Mouse (Mus musculus) heart, embryonic 15.5 days (tissue): ENCODE measurements around the gene Mamdc4. TPM values are rescaled to one million over a fixed set of nuclear protein-coding genes. Genes with fewer than 3 reads are reported as not detected.

Source experiments
- ATAC-seq: fragments of 200-750 bp; cut with Nextera tagmentation; replicated peaks from 2 replicates; pipeline ENCODE4 v1.8.0; 2017; ENCODE audit warnings: low read depth, moderate TSS enrichment; ENCODE audit not compliant: insufficient number of reproducible peaks, insufficient read depth, low FRiP score
- H3K27ac ChIP-seq: fragments of 300-500 bp; sonication (generic); 2 replicates; pipeline ENCODE4 v1.5.1; 2015; ENCODE audit warnings: mild to moderate bottlenecking, inconsistent platforms
- H3K27me3 ChIP-seq: fragments of 300-500 bp; sonication (generic); 2 replicates; pipeline ENCODE4 v1.6.1; 2015; ENCODE audit warnings: inconsistent platforms
- H3K36me3 ChIP-seq: fragments of 300-500 bp; sonication (generic); 2 replicates; pipeline ENCODE4 v1.6.1; 2015; ENCODE audit warnings: mild to moderate bottlenecking, inconsistent platforms
- H3K4me1 ChIP-seq: fragments of 300-500 bp; sonication (generic); replicated peaks from 2 replicates; pipeline ENCODE4 v1.6.1; 2015; ENCODE audit warnings: inconsistent platforms
- H3K4me2 ChIP-seq: fragments of 300-500 bp; sonication (generic); 2 replicates; pipeline ENCODE4 v1.6.1; 2015; ENCODE audit warnings: inconsistent platforms, mild to moderate bottlenecking, moderate library complexity
- H3K4me3 ChIP-seq: fragments of 300-500 bp; sonication (generic); 2 replicates; pipeline ENCODE4 v1.5.1; 2015; ENCODE audit warnings: mild to moderate bottlenecking, inconsistent platforms
- H3K9ac ChIP-seq: fragments of 300-500 bp; sonication (generic); 2 replicates; pipeline ENCODE4 v1.6.1; 2015; ENCODE audit warnings: mild to moderate bottlenecking, inconsistent platforms
- H3K9me3 ChIP-seq: fragments of 300-500 bp; sonication (generic); replicated peaks from 2 replicates; pipeline ENCODE4 v1.6.1; 2016; ENCODE audit warnings: inconsistent platforms
- WGBS: fragments of 180-500 bp; shearing (Covaris S2); methylation state at CpG from one replicate; pipeline ENCODE4 v1.1.7; 2015; ENCODE audit warnings: mixed read lengths; 5-methylcytosine and 5-hydroxymethylcytosine counted together
- polyA plus RNA-seq: library from polyadenylated mRNA; unstranded; fragments of >200 nt; fragmentation: Nextera tagmentation; extraction: Ambion mirVana; gene quantifications from 2 replicates; pipeline ENCODE4 v1.2.1, GENCODE M21; 2015

The Mamdc4 gene
- polyA plus RNA-seq, 1 experiment from 2014 or later, result 3.4 TPM

DNA sequence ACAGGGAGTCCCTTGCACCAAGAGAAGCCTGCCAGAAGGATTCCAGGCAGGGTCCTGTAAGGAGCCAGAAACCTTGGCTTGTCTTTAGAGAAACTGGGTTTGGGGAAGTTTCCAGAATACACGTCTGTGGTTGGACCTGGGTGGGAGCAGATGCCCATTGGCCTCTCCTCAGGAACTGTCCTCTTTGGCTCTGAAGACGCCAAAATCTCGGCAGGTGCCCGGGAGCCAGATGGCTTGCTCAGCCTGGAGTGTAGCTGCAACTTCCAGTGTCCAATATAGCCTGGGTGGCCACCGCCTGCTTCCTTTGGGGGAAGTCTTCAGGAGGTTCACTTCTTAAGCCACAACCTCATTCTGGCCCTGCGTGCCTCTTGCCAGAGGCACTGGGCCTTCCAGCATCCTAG is 7.3 kb upstream of the Mamdc4 start:
- WGBS, result 26% methylated on average over 6 of the region's 6 CpGs
- Histone ChIP-seq H3K9me3 (no peaks in the 10 kb centered on the region), H3K4me3 (no peak overlapping the region), H3K27ac (no peak overlapping the region), H3K9ac (no peak overlapping the region), H3K27me3 (peaks cover 45% of the 10 kb centered on the region), H3K4me1 (peaks cover 60% of the 10 kb centered on the region), H3K4me2 (peak overlapping the region; percentile 76), H3K36me3 (peaks cover 21% of the 10 kb centered on the region)
- ATAC-seq, result no peak

DNA sequence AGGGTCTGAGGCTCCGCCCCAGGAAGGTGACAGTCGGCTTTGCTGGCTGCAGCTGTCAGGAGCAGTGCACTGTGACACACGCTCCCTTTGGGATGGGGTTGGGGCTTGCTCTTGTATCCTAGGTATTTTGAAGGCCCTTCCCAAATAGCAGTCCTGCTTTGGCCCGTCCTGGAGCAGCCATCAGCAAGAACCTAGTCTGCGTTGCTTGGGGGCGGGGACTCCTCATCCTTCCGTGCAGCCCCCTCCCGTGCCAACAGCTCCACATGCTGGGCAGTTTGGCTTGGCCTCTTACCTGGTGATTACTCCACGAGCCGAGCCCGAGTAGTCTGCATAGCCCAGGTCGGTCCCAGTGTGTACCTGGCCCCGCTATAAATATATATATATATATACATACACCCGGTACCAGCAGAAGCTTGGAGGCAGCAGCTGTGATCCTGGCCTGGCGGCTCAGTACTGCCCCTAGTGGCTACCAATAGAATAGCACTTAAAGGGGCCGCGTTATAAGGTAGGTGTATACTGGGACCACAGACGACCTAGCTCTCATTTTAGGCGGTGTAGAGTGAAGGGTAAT is 6.7 kb upstream of the Mamdc4 start, which contains the start of gene Ajm1:
TSS of gene Ajm1 (minus strand) at position 464 of the 571 bp plus-strand sequence.
- Histone ChIP-seq H3K36me3 (peaks cover 17% of the 10 kb centered on the region), H3K27me3 (peaks cover 50% of the 10 kb centered on the region), H3K4me3 (peak within 1 kb of the TSS; percentile 46), H3K9me3 (no peaks in the 10 kb centered on the region), H3K9ac (0 out of 2 replicates have a peak within 1 kb of the TSS, but pooled peaks have one; percentile 34), H3K4me1 (peaks cover 56% of the 10 kb centered on the region), H3K4me2 (peak within 1 kb of the TSS; percentile 76), H3K27ac (no peak within 1 kb of the TSS)
- WGBS, result 5% methylated on average over 19 of the region's 19 CpGs
- peak; percentile 70 for ATAC-seq

- no peak for ATAC-seq
- Histone ChIP-seq H3K36me3 (peaks cover 17% of the 10 kb centered on the region), H3K4me3 (no peak overlapping the region), H3K27ac (no peak overlapping the region), H3K4me1 (peaks cover 62% of the 10 kb centered on the region), H3K9me3 (no peaks in the 10 kb centered on the region), H3K4me2 (no peak overlapping the region; the same call in 1 of the 2 replicates), H3K9ac (no peak overlapping the region), H3K27me3 (peaks cover 55% of the 10 kb centered on the region)
- WGBS, result 40% methylated on average over 6 of the region's 6 CpGs
Observed at GRCm38 (mm10) chr2:25580621-25581101, 6.0 kb upstream of the Mamdc4 start.

DNA sequence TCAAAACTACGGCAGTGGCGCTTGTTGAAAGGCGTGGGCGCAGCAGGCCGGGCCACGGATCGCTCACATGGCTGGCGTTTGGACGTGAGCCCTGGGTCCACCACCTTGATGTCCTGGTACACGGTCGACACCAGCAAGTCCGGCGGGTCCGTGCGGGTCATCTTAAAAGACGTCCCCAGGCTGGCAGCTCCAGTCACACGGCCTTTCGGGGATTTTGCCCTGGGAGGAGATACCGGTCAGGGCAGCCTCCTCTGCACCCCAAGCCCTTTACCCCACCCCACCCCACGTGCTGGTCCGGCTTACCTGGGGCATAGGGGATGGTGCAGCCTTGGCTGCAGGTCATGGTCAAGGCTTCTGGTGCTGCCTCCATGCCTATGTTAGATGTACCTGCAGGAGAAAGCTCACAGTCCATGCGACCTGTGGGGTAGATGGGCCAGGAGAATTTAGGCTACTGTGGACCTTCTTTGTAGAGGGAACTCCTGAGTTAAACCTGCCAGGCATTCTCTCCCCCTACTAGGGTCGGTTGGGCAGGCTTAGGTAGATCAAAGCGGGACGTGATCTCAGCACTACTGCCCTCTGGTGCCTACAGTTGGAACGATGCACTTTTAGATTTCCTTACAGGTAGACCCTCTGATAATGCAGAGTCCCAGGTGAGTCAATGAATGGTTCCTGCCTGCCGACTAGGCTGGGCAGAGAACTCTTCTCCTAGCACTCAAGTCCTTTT is 5.3 kb upstream of the Mamdc4 start:
- peaks cover 55% of the 10 kb centered on the region for H3K27me3 ChIP-seq
- H3K36me3 ChIP-seq, result peaks cover 13% of the 10 kb centered on the region
- H3K4me2 ChIP-seq, result peak overlapping the region; percentile 51
- ATAC-seq, result no peak
- 6% methylated on average over 27 of the region's 27 CpGs for WGBS
- H3K4me1 ChIP-seq, result peaks cover 66% of the 10 kb centered on the region
- no peak overlapping the region for H3K9ac ChIP-seq
- no peak overlapping the region for H3K27ac ChIP-seq
- H3K4me3 ChIP-seq, result peak overlapping the region; percentile 31
- H3K9me3 ChIP-seq, result no peaks in the 10 kb centered on the region

DNA sequence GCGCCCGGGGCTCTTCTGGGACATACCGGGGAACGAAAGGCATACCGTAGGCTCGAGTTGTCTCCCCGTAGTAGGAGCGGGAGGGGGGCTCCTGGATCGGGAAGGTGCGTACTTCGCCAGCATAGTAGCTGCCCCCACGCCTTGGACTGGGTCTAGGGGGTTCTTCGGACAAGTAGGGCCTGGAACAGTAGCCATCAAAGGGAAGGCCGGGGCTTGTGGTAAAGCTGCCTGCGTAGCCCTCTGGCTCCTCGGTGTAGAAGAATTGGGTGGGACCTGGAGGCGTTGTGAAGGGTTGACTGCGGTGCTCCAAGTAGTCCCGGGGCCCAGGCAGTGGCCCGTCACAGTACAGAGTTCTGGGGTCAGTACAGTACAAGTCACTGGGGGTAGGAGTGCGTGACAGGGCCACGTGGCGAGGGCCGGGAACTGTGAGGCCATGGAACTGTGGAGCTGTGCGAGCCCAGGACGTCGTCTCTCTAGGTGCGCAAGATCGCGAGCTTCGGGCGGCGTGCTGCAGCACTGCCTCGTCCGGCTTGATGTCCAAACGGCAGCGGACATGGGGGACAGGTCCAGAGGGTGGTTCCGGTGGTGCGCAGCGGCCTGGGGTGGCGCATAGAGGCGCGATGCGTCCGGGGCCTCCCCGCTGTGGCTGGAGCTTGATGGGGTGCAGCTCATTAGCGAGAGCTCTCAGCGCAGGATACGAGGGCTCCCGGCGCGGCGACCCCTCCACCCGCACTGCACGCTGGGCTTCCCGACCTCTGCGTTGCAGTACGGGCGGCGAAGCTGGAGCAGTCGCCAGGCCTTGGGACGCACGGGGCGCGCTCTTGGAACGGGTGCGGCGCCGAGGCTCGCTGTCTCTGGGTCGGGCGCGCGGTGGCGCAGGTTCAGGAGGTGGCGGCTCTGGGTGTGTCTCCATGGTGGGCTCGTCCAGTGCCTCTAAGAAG is 4.4 kb upstream of the Mamdc4 start:
- peak overlapping the region; percentile 52 for H3K4me2 ChIP-seq
- H3K4me1 ChIP-seq, result peaks cover 68% of the 10 kb centered on the region
- no peak overlapping the region for H3K9ac ChIP-seq
- peak overlapping the region; percentile 31 for H3K4me3 ChIP-seq
- ATAC-seq, result no peak
- no peaks in the 10 kb centered on the region for H3K9me3 ChIP-seq
- H3K27ac ChIP-seq, result no peak overlapping the region
- WGBS, result 4% methylated on average over 77 of the region's 77 CpGs
- peaks cover 5% of the 10 kb centered on the region for H3K36me3 ChIP-seq
- H3K27me3 ChIP-seq, result peaks cover 55% of the 10 kb centered on the region

- Histone ChIP-seq H3K4me1 (peaks cover 76% of the 10 kb centered on the region), H3K9me3 (no peaks in the 10 kb centered on the region), H3K27me3 (peaks cover 55% of the 10 kb centered on the region), H3K36me3 (no peaks in the 10 kb centered on the region), H3K27ac (no peak overlapping the region), H3K9ac (peak overlapping the region; percentile 26), H3K4me3 (peak overlapping the region; percentile 35), H3K4me2 (peak overlapping the region; percentile 52)
- WGBS, result 5% methylated on average over 75 of the region's 75 CpGs
- ATAC-seq, result no peak
Observed at GRCm38 (mm10) chr2:25577951-25578795, 3.5 kb upstream of the Mamdc4 start.

DNA sequence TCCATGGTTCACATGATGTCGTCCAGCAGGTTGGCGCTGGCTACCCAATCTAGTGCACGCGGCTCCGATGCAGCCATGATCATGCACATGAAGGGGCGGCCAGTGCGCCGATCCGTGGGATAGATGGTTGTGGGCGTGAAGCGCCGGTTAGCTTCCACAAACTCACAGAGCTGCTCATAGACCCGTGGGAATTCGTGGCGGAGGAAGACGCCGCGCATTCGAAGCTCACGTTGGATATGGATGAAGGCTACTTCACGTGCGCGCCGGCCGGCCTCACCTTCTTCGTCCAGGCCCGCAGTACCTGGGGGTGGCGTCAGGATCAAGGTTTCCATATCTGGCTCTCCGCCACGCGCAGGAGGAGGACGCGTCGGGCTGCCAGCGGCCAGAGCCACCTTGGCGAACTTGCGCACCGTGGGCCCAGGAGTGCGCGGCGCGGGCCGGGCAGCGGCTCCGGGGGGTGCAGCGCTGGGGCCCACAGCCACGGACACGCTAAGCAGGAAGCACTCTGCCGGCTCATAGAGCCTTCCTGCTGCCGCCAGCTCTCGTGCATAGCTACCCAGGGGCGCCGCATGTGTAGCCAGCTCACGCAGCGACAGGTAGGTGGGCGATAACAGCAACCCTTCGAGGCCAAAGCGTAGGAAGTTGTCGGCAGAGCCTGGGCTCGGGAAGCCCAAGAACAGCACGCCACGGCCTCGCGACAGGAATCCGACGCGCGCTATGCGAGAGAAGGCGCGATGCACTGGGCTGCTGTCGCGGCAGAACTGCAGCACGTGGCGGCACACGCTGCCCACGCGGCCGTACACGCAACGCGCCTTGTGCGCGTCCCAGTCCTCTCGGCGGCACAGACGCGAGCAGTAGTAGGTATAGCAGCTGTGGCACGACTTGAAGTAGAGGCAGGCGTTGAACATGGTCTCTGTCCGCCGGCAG is 2.6 kb upstream of the Mamdc4 start:
- Histone ChIP-seq H3K9me3 (no peaks in the 10 kb centered on the region), H3K27ac (no peak overlapping the region), H3K4me3 (peak overlapping the region; percentile 35), H3K27me3 (peaks cover 55% of the 10 kb centered on the region), H3K4me2 (peak overlapping the region; percentile 52), H3K36me3 (no peaks in the 10 kb centered on the region), H3K9ac (0 out of 2 replicates have a peak overlapping the region, but pooled peaks have one; percentile 26), H3K4me1 (peaks cover 79% of the 10 kb centered on the region)
- WGBS, result 16% methylated on average over 92 of the region's 92 CpGs
- no peak for ATAC-seq

DNA sequence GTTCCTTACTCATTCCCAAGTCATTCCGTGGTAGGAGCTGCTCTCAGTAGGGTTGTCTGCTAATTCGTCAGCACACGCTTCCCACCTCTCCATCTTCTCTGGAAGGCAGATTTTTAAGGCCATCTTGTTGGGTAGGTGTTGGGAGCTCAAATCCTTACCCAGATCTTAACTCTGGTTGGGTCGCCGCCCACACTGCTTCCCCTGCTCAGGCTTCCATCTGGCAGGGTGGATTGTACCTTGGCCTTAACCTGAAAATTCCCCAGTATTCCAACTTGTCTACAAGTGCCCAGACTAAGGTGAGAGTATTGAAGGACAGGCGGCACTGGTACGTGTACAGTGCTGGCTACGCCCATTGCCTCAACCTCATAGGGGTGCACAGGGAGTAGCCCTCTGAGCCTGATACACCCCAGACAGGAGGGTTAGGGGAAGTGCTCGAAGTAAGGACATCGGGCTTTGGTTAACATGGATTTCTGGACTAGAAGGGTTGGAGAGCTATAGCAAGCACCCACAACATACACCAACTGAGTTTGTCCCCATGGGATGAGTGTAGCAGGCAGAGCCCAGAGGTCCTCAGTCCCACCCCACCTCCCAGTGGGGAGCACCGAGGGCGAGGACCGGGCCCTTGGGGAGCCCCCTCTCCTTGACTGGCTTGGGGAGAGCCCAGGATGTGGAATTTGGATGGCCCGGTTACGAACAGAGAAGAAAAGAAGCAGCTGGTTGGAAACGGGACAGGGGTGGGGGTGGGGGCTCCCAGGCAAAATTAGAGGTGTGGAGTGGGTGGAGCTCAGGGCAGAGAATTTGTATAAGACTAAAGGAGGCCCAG is 1.6 kb upstream of the Mamdc4 start:
- H3K9me3 ChIP-seq, result no peaks in the 10 kb centered on the region
- no peak overlapping the region for H3K4me3 ChIP-seq
- ATAC-seq, result no peak
- peaks cover 53% of the 10 kb centered on the region for H3K27me3 ChIP-seq
- H3K4me2 ChIP-seq, result peak overlapping the region; percentile 90
- 77% methylated on average over 16 of the region's 16 CpGs for WGBS
- H3K36me3 ChIP-seq, result no peaks in the 10 kb centered on the region
- no peak overlapping the region for H3K9ac ChIP-seq
- peaks cover 71% of the 10 kb centered on the region for H3K4me1 ChIP-seq
- H3K27ac ChIP-seq, result no peak overlapping the region

DNA sequence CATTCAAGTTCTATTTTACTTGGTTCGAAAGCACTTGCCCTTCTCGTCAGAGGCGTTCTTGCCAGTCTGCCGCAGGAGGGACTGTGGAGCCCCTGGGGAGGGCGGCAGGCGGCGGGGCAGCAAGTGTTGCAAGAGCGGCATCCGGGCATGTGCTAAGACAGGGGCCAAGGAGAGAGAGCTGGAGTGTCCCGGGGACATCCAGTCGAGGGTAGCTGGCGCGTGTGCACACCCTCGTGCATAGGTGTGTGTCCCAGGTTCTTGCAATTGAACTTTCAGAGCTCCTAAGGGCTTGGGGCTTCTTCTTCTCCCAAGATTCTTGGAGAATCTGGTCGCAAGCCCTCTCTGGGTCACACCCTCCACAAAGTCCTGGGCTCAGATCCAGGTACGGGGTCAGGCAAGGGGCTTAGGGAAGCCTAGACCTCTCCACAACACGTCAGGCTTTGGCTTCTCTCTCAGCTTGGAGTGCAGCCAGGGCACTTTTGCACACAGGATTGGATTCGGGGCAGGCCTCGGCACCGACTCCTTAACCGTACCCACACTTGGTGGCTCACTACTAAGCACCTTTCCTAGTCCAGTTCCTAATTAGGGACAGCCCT is 885 bp upstream of the Mamdc4 start:
- ATAC-seq, result peak; percentile 15; the same call in 1 of the 2 replicates
- no peaks in the 10 kb centered on the region for H3K9me3 ChIP-seq
- 6% methylated on average over 21 of the region's 21 CpGs for WGBS
- H3K27me3 ChIP-seq, result peaks cover 46% of the 10 kb centered on the region
- H3K27ac ChIP-seq, result peak overlapping the region; percentile 90
- H3K4me2 ChIP-seq, result peak overlapping the region; percentile 90
- H3K4me3 ChIP-seq, result peak overlapping the region; percentile 75
- H3K9ac ChIP-seq, result peak overlapping the region; percentile 72
- peaks cover 65% of the 10 kb centered on the region for H3K4me1 ChIP-seq
- H3K36me3 ChIP-seq, result no peaks in the 10 kb centered on the region
